ENCODE assay signal across 24 mouse cellular contexts in genomic region chr2:166266915-166267314, GRCm38 (mm10).
DNase-seq lines count a peak whose midpoint lies in the region; ATAC-seq and TF ChIP-seq lines count a peak whose summit lies in the region.
"Had no signal": no experiment of that assay in that cellular context is flagged by ENCODE, and none has a peak within 500 bp of the region (broad histone marks: within the 10 kb centered on the region; RNA-seq: fewer than 3 reads in every experiment).

No protein-coding gene starts in this region.

- TF ChIP-seq POLR2A in ES-Bruce4 (IDR thresholded peaks at IDR 0.05; ENCODE audit: insufficient read depth, low read length) = no peak
- no peak for TF ChIP-seq POLR2A in limb, embryonic 14.5 days (IDR thresholded peaks at IDR 0.05; ENCODE audit: borderline replicate concordance, extremely low read depth, insufficient read depth, insufficient read length)

- H3K27me3 ChIP-seq in ES-Bruce4 (ENCODE audit: control insufficient read depth, insufficient read depth, low read length, poor library complexity, severe bottlenecking) = no peaks in the 10 kb centered on the region
- no peaks in the 10 kb centered on the region for H3K27me3 ChIP-seq in embryonic facial prominence, embryonic 10.5 days (replicated peaks; ENCODE audit: low read depth, poor library complexity, severe bottlenecking)
- no peaks in the 10 kb centered on the region for H3K27me3 ChIP-seq in limb, embryonic 14.5 days (ENCODE audit: control insufficient read depth, insufficient read depth, low read length)
- no peaks in the 10 kb centered on the region for H3K27me3 ChIP-seq in midbrain, embryonic 15.5 days (replicated peaks)
- H3K27me3 ChIP-seq in midbrain, embryonic 13.5 days = peaks cover 12% of the 10 kb centered on the region; the same call in 1 of the 2 replicates
- H3K27me3 ChIP-seq: embryonic facial prominence, embryonic 15.5 days; intestine, embryonic 15.5 days had no signal

- 0 out of 2 replicates have a peak, but pooled peaks have one; percentile 5 for ATAC-seq in limb, embryonic 14.5 days (ENCODE audit: low FRiP score, low read depth)
- no peak for ATAC-seq in midbrain, embryonic 15.5 days (replicated peaks)
- no peak for ATAC-seq in midbrain, embryonic 13.5 days
- ATAC-seq: CD4-positive, CD25-positive, alpha-beta regulatory T cell, adult 4 months; forebrain, embryonic 14.5 days; forebrain, postnatal 0 days; hindbrain, embryonic 16.5 days; intestine, embryonic 15.5 days had no signal

- no peaks in the 10 kb centered on the region for H3K9me3 ChIP-seq in ES-Bruce4 (replicated peaks; ENCODE audit: control insufficient read depth, insufficient read depth, low read length, poor library complexity, severe bottlenecking)
- no peaks in the 10 kb centered on the region for H3K9me3 ChIP-seq in ES-E14 (ENCODE audit: control insufficient read depth, insufficient read depth, low read depth, low read length)
- no peaks in the 10 kb centered on the region for H3K9me3 ChIP-seq in embryonic facial prominence, embryonic 10.5 days
- no peaks in the 10 kb centered on the region for H3K9me3 ChIP-seq in limb, embryonic 14.5 days (ENCODE audit: control insufficient read depth, low read length)
- H3K9me3 ChIP-seq in midbrain, embryonic 15.5 days = no peaks in the 10 kb centered on the region
- no peaks in the 10 kb centered on the region for H3K9me3 ChIP-seq in midbrain, embryonic 13.5 days
- H3K9me3 ChIP-seq: embryonic facial prominence, embryonic 12.5 days; embryonic facial prominence, embryonic 15.5 days; heart, embryonic 10.5 days; heart, embryonic 13.5 days; hindbrain, embryonic 13.5 days; intestine, embryonic 15.5 days had no signal

- no peak overlapping the region for H3K4me2 ChIP-seq in limb, embryonic 14.5 days (replicated peaks; ENCODE audit: low read depth, low read length, severe bottlenecking)
- H3K4me2 ChIP-seq in midbrain, embryonic 15.5 days = no peak overlapping the region
- H3K4me2 ChIP-seq in midbrain, embryonic 13.5 days (replicated peaks) = no peak overlapping the region
- H3K4me2 ChIP-seq: embryonic facial prominence, embryonic 12.5 days; embryonic facial prominence, embryonic 15.5 days; heart, embryonic 13.5 days; hindbrain, embryonic 13.5 days; intestine, embryonic 15.5 days had no signal

- H3K4me1 ChIP-seq in ES-Bruce4 (ENCODE audit: control insufficient read depth, insufficient read depth, low read length) (peaks cover 4% of the 10 kb centered on the region), ES-E14 (ENCODE audit: control insufficient read depth in 2 of 2, insufficient read depth in 2 of 2, low read length in 2 of 2, poor library complexity in 1 of 2) (peaks cover 6 to 20% of the 10 kb centered on the region in 2 experiments)
- H3K4me1 ChIP-seq in embryonic facial prominence, embryonic 10.5 days = peaks cover 50% of the 10 kb centered on the region
- H3K4me1 ChIP-seq in limb, embryonic 14.5 days (ENCODE audit: control insufficient read depth, insufficient read depth, low read length) = peaks cover 3% of the 10 kb centered on the region; the same call in 1 of the 2 replicates
- peaks cover 16% of the 10 kb centered on the region for H3K4me1 ChIP-seq in midbrain, embryonic 15.5 days
- H3K4me1 ChIP-seq in midbrain, embryonic 13.5 days (replicated peaks) = peaks cover 28% of the 10 kb centered on the region

- H3K4me3 ChIP-seq in ES-Bruce4 (ENCODE audit: low read depth, low read length) (no peak overlapping the region), ES-E14 (ENCODE audit: insufficient read depth in 1 of 2, low read depth in 1 of 2, low read length in 2 of 2, poor library complexity in 1 of 2, severe bottlenecking in 1 of 2) (no peak overlapping the region)
- H3K4me3 ChIP-seq in embryonic facial prominence, embryonic 10.5 days = no peak overlapping the region
- no peak overlapping the region for H3K4me3 ChIP-seq in limb, embryonic 14.5 days (replicated peaks; ENCODE audit: low read length)
- H3K4me3 ChIP-seq in midbrain, embryonic 15.5 days = no peak overlapping the region
- no peak overlapping the region for H3K4me3 ChIP-seq in midbrain, embryonic 13.5 days (replicated peaks)
- H3K4me3 ChIP-seq: embryonic facial prominence, embryonic 12.5 days; embryonic facial prominence, embryonic 15.5 days; heart, adult 2 months; heart, embryonic 10.5 days; heart, embryonic 13.5 days; hindbrain, embryonic 13.5 days; intestine, embryonic 15.5 days had no signal

- peak; percentile 47 for DNase-seq in ES-E14 (ENCODE audit: low read depth, low spot score)
- DNase-seq in embryonic facial prominence, embryonic 10.5 days (ENCODE audit: low spot score) = no peak
- no peak for DNase-seq in limb, embryonic 14.5 days (ENCODE audit: low spot score)
- no peak for DNase-seq in adipocyte (ENCODE audit: low spot score)
- DNase-seq: adrenal gland, postnatal 10 days; adrenal gland, postnatal 36 days; cerebellum, adult 18-20 months; cerebellum, adult 9-10 months; cerebellum, postnatal 14 days; forebrain, postnatal 0 days; heart, adult 2 months; kidney, adult 11 months had no signal

- H3K27ac ChIP-seq in ES-Bruce4 (ENCODE audit: insufficient read depth, low read length) = no peak overlapping the region
- no peak overlapping the region for H3K27ac ChIP-seq in ES-E14 (ENCODE audit: insufficient read depth, low read depth, low read length, poor library complexity, severe bottlenecking)
- H3K27ac ChIP-seq in embryonic facial prominence, embryonic 10.5 days (replicated peaks) = 0 out of 2 replicates have a peak overlapping the region, but pooled peaks have one; percentile 35
- H3K27ac ChIP-seq in limb, embryonic 14.5 days (replicated peaks; ENCODE audit: low read depth, low read length) = no peak overlapping the region
- no peak overlapping the region for H3K27ac ChIP-seq in midbrain, embryonic 15.5 days
- no peak overlapping the region for H3K27ac ChIP-seq in midbrain, embryonic 13.5 days
- H3K27ac ChIP-seq: embryonic facial prominence, embryonic 12.5 days; embryonic facial prominence, embryonic 15.5 days; heart, adult 2 months; heart, embryonic 13.5 days; hindbrain, embryonic 13.5 days; intestine, embryonic 15.5 days had no signal

- TF ChIP-seq CTCF in ES-Bruce4 (IDR thresholded peaks at IDR 0.05; ENCODE audit: low read depth, low read length) = no peak

- in situ Hi-C loops in ES-E14 (cut with MboI; ENCODE audit: low sequenced_read_pairs in 2 of 2, unreplicated experiment in 2 of 2) = no loop called here

- H3K9ac ChIP-seq in ES-Bruce4 (ENCODE audit: low read depth, poor library complexity, severe bottlenecking) (no peak overlapping the region), ES-E14 (ENCODE audit: insufficient read depth, low read depth, low read length, poor library complexity, severe bottlenecking) (no peak overlapping the region)
- H3K9ac ChIP-seq in limb, embryonic 14.5 days (ENCODE audit: low read depth, low read length, severe bottlenecking) = no peak overlapping the region
- no peak overlapping the region for H3K9ac ChIP-seq in midbrain, embryonic 15.5 days
- no peak overlapping the region for H3K9ac ChIP-seq in midbrain, embryonic 13.5 days (replicated peaks)
- H3K9ac ChIP-seq: embryonic facial prominence, embryonic 12.5 days; embryonic facial prominence, embryonic 15.5 days; forebrain, postnatal 0 days; heart, embryonic 13.5 days; hindbrain, embryonic 13.5 days; intestine, embryonic 15.5 days had no signal

- peak; percentile 83 for TF ChIP-seq EP300 in ES-Bruce4 (IDR thresholded peaks at IDR 0.05; ENCODE audit: insufficient read depth, low read depth, low read length)

- H3K36me3 ChIP-seq in ES-Bruce4 (ENCODE audit: control insufficient read depth, insufficient read depth, low read length, poor library complexity, severe bottlenecking) (no peaks in the 10 kb centered on the region), ES-E14 (ENCODE audit: control insufficient read depth, insufficient read depth, low read length, poor library complexity, severe bottlenecking) (no peaks in the 10 kb centered on the region)
- no peaks in the 10 kb centered on the region for H3K36me3 ChIP-seq in embryonic facial prominence, embryonic 10.5 days (replicated peaks)
- no peaks in the 10 kb centered on the region for H3K36me3 ChIP-seq in limb, embryonic 14.5 days (ENCODE audit: control insufficient read depth, insufficient read depth, low read length)
- no peaks in the 10 kb centered on the region for H3K36me3 ChIP-seq in midbrain, embryonic 15.5 days (replicated peaks)
- no peaks in the 10 kb centered on the region for H3K36me3 ChIP-seq in midbrain, embryonic 13.5 days
- H3K36me3 ChIP-seq: embryonic facial prominence, embryonic 12.5 days; embryonic facial prominence, embryonic 15.5 days; heart, embryonic 10.5 days; heart, embryonic 13.5 days; hindbrain, embryonic 13.5 days; intestine, embryonic 15.5 days had no signal

- WGBS in embryonic facial prominence, embryonic 10.5 days = 87% methylated on average over 4 of the region's 4 CpGs
- 89% methylated on average over 4 of the region's 4 CpGs for WGBS in limb, embryonic 14.5 days
- 83% methylated on average over 4 of the region's 4 CpGs for WGBS in midbrain, embryonic 15.5 days
- WGBS in midbrain, embryonic 13.5 days = 87% methylated on average over 4 of the region's 4 CpGs

TF ChIP-seq in ES-E14, 5 proteins besides CTCF, POLR2A, EP300 and RAD21:
- TF ChIP-seq ZC3H11A (IDR thresholded peaks at IDR 0.05; ENCODE audit: borderline replicate concordance, low read depth, low read length) = no peak
- TF ChIP-seq MAFK (IDR thresholded peaks at IDR 0.05; ENCODE audit: insufficient read depth, low read depth, low read length) = no peak
- no peak for TF ChIP-seq HCFC1 (IDR thresholded peaks at IDR 0.05; ENCODE audit: borderline replicate concordance, insufficient read depth, low read length)
- TF ChIP-seq CHD2 (IDR thresholded peaks at IDR 0.05; ENCODE audit: low read depth, low read length) = no peak
- TF ChIP-seq ZNF384 (IDR thresholded peaks at IDR 0.05; ENCODE audit: low read depth, low read length) = no peak
